Mouse (Mus musculus) intestine, embryonic 15.5 days (tissue): Measurements from ENCODE around the gene Slc8a3. TPM values are rescaled to one million over a fixed set of nuclear protein-coding genes. Genes with fewer than 3 reads are reported as not detected.

Experiments
- ATAC-seq: fragments of 200-750 bp; cut with Nextera tagmentation; 2 replicates; pipeline ENCODE4 v1.8.0; 2017; ENCODE audit warnings: moderate TSS enrichment, moderate library complexity
- H3K27ac ChIP-seq: fragments of 300-500 bp; sonication (generic); 2 replicates; pipeline ENCODE4 v1.5.1; 2015; ENCODE audit warnings: mild to moderate bottlenecking, inconsistent platforms
- H3K27me3 ChIP-seq: fragments of 300-500 bp; sonication (generic); replicated peaks from 2 replicates; pipeline ENCODE4 v1.6.1; 2015; ENCODE audit warnings: inconsistent platforms
- H3K36me3 ChIP-seq: fragments of 300-500 bp; sonication (generic); 2 replicates; pipeline ENCODE4 v1.6.1; 2015; ENCODE audit warnings: inconsistent platforms
- H3K4me1 ChIP-seq: fragments of 300-500 bp; sonication (generic); replicated peaks from 2 replicates; pipeline ENCODE4 v1.6.1; 2015; ENCODE audit warnings: inconsistent platforms
- H3K4me2 ChIP-seq: fragments of 300-500 bp; sonication (generic); replicated peaks from 2 replicates; pipeline ENCODE4 v1.6.1; 2015; ENCODE audit warnings: mild to moderate bottlenecking, inconsistent platforms
- H3K4me3 ChIP-seq: fragments of 300-500 bp; sonication (generic); replicated peaks from 2 replicates; pipeline ENCODE4 v1.5.1; 2015; ENCODE audit warnings: inconsistent platforms
- H3K9ac ChIP-seq: fragments of 300-500 bp; sonication (generic); 2 replicates; pipeline ENCODE4 v1.6.1; 2015; ENCODE audit warnings: inconsistent platforms
- H3K9me3 ChIP-seq: fragments of 300-500 bp; sonication (generic); 2 replicates; pipeline ENCODE4 v1.6.1; 2016; ENCODE audit warnings: inconsistent platforms
- WGBS: fragments of 180-500 bp; shearing (Covaris S2); methylation state at CpG from one replicate; pipeline ENCODE4 v1.1.7; 2015; 5-methylcytosine and 5-hydroxymethylcytosine counted together
- polyA plus RNA-seq: library from polyadenylated mRNA; unstranded; fragments of >200 nt; fragmentation: Nextera tagmentation; extraction: Ambion mirVana; gene quantifications from 2 replicates; pipeline ENCODE4 v1.2.1, GENCODE M21; 2015

The Slc8a3 gene
- polyA plus RNA-seq, 1 experiment from 2014 or later: 0.40 TPM

DNA sequence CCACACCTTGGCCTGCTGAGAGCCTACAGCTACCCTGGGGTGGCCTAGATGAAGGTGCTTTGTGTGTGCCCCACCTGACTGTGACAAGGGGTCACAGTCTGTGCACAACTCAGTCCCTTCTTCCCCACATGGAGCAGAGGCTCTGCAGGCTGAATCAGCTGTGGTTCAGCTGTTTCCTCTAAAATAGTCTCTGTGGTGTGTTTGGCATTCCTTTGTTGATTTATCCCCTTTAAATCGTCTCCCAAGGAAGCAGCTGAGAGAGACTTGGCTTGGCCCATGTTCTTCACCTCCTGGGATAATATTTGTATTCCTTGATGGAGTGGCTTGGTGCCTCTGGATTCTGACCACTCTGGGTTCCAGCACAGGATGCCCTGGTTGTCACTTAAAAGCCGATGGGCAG lies 180.9 kb downstream of the Slc8a3 start:
- no peak for ATAC-seq
- no peak overlapping the region for H3K4me2 ChIP-seq
- H3K4me1 ChIP-seq: no peaks in the 10 kb centered on the region
- H3K27ac ChIP-seq: no peak overlapping the region
- no peaks in the 10 kb centered on the region for H3K36me3 ChIP-seq
- H3K9ac ChIP-seq: no peak overlapping the region
- no peak overlapping the region for H3K4me3 ChIP-seq
- H3K27me3 ChIP-seq: no peaks in the 10 kb centered on the region
- 46% methylated on average over 2 of the region's 2 CpGs for WGBS
- H3K9me3 ChIP-seq: no peaks in the 10 kb centered on the region

GRCm38 (mm10) chr12:81150917-81151316 lies 182.1 kb downstream of the Slc8a3 start:
- Histone ChIP-seq H3K27me3 (no peaks in the 10 kb centered on the region), H3K27ac (no peak overlapping the region), H3K36me3 (no peaks in the 10 kb centered on the region), H3K9ac (no peak overlapping the region), H3K4me3 (no peak overlapping the region), H3K4me1 (no peaks in the 10 kb centered on the region), H3K9me3 (no peaks in the 10 kb centered on the region), H3K4me2 (no peak overlapping the region)
- WGBS: 81% methylated on average over 5 of the region's 5 CpGs
- ATAC-seq: no peak

DNA sequence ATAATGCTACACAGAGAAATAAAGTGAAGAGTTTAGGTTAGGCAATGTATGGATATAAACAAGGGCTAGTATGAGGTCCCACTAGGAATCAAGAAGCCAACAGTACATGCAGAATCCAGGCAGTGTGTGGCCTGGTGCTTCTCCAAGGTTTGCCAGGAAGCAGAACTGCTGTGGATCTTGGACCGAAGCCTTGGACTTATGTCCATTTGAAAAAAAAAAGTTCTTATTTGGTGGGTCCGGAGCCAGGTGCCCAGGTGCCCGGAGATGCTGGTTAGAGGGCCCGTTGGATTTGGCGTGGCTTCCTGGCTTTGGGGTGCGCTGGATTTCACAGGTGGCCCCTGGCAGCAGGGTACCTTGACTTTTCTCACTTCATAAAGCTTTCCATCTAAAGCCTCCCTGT lies 185.0 kb downstream of the Slc8a3 start:
- Histone ChIP-seq H3K4me2 (no peak overlapping the region), H3K4me1 (no peaks in the 10 kb centered on the region), H3K27me3 (no peaks in the 10 kb centered on the region), H3K9ac (no peak overlapping the region), H3K4me3 (no peak overlapping the region), H3K36me3 (no peaks in the 10 kb centered on the region), H3K27ac (no peak overlapping the region), H3K9me3 (no peaks in the 10 kb centered on the region)
- no peak for ATAC-seq
- WGBS: 94% methylated on average over 6 of the region's 6 CpGs

Other genes starting within 250 kb of the Slc8a3 start
- gene Gm4787, start 46.3 kb upstream of the Slc8a3 start, polyA plus RNA-seq: 0.24 and 0.39 TPM in 2 replicates
- 0.45 and 0.49 TPM in 2 replicates for gene Adam4, start 88.8 kb upstream of the Slc8a3 start, polyA plus RNA-seq
- gene Cox16, start 151.9 kb upstream of the Slc8a3 start, polyA plus RNA-seq: 159 and 174 TPM in 2 replicates
- 23.9 and 26.0 TPM in 2 replicates for gene Gm20498, start 199.7 kb upstream of the Slc8a3 start, polyA plus RNA-seq
- 43.2 and 43.5 TPM in 2 replicates for gene Synj2bp, start 199.7 kb upstream of the Slc8a3 start, polyA plus RNA-seq
- 0.06 and 0.10 TPM in 2 replicates for gene Adam21, start 235.3 kb upstream of the Slc8a3 start, polyA plus RNA-seq